Mouse (Mus musculus) liver, embryonic 15.5 days (tissue): ENCODE results near the gene Cntf. TPM values are rescaled to one million over a fixed set of nuclear protein-coding genes. Genes with fewer than 3 reads are reported as not detected.
A peak's percentile ranks its signal among the peaks of the same experiment; 100 is the strongest.

Experiments
- ATAC-seq: fragments of 200-750 bp; cut with Nextera tagmentation; 2 replicates; pipeline ENCODE4 v1.8.0; 2017; ENCODE audit warnings: moderate number of reproducible peaks, mild to moderate bottlenecking, moderate library complexity; ENCODE audit not compliant: insufficient read depth
- H3K27ac ChIP-seq: fragments of 300-500 bp; sonication (generic); replicated peaks from 2 replicates; pipeline ENCODE4 v1.5.1; 2015; ENCODE audit warnings: mild to moderate bottlenecking, inconsistent platforms
- H3K27me3 ChIP-seq: fragments of 300-500 bp; sonication (generic); 2 replicates; pipeline ENCODE4 v1.6.1; 2015; ENCODE audit warnings: mild to moderate bottlenecking, inconsistent platforms
- H3K36me3 ChIP-seq: fragments of 300-500 bp; sonication (generic); replicated peaks from 2 replicates; pipeline ENCODE4 v1.6.1; 2015; ENCODE audit warnings: moderate library complexity, mild to moderate bottlenecking, inconsistent platforms
- H3K4me1 ChIP-seq: fragments of 300-500 bp; sonication (generic); replicated peaks from 2 replicates; pipeline ENCODE4 v1.6.1; 2015; ENCODE audit warnings: inconsistent platforms
- H3K4me2 ChIP-seq: fragments of 300-500 bp; sonication (generic); 2 replicates; pipeline ENCODE4 v1.6.1; 2015; ENCODE audit warnings: moderate library complexity, mild to moderate bottlenecking, inconsistent platforms
- H3K4me3 ChIP-seq: fragments of 300-500 bp; sonication (generic); replicated peaks from 2 replicates; pipeline ENCODE4 v1.5.1; 2015; ENCODE audit warnings: mild to moderate bottlenecking, inconsistent platforms
- H3K9ac ChIP-seq: fragments of 300-500 bp; sonication (generic); 2 replicates; pipeline ENCODE4 v1.6.1; 2015; ENCODE audit warnings: moderate library complexity, mild to moderate bottlenecking, inconsistent platforms
- H3K9me3 ChIP-seq: fragments of 300-500 bp; sonication (generic); replicated peaks from 2 replicates; pipeline ENCODE4 v1.6.1; 2016; ENCODE audit warnings: inconsistent platforms
- WGBS: fragments of 180-500 bp; shearing (Covaris S2); methylation state at CpG from one replicate; pipeline ENCODE4 v1.1.7; 2015; ENCODE audit warnings: mixed read lengths; ENCODE audit not compliant: insufficient replicate concordance; 5-methylcytosine and 5-hydroxymethylcytosine counted together
- polyA plus RNA-seq: library from polyadenylated mRNA; unstranded; fragments of >200 nt; fragmentation: Nextera tagmentation; extraction: Ambion mirVana; gene quantifications from 2 replicates; pipeline ENCODE4 v1.2.1, GENCODE M21; 2015

Cntf gene
- 0.43 and 0.53 TPM in 2 replicates for polyA plus RNA-seq

DNA sequence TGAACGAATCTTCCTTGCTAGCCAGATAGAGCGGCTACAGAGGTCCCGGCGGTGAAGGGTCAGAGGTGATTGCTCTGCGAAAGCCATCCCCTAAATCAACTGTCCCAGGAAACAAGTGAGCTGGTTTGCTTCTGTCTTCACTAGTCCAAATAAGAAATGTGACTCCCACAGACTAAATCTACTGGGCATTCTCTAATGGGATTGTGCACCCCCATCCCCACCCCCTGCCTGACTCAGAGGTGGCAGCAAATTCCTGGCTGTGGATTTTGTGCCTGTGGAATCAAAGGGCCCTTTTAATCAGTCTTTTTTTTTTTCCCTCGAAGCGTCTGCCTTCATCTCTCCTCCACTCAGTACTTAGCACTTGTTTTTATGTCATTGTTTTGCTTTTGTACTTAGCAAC, at the start of gene Cntf:
Gene Cntf (minus strand): TSS at position 325 of the 400 bp plus-strand sequence.
- Histone ChIP-seq H3K4me3 (no peak within 1 kb of the TSS), H3K9ac (no peak within 1 kb of the TSS), H3K36me3 (peaks cover 71% of the 10 kb centered on the region), H3K9me3 (no peaks in the 10 kb centered on the region), H3K27me3 (no peaks in the 10 kb centered on the region), H3K4me1 (no peaks in the 10 kb centered on the region), H3K4me2 (no peak within 1 kb of the TSS), H3K27ac (no peak within 1 kb of the TSS)
- ATAC-seq = no peak
- WGBS = 86% methylated on average over 7 of the region's 7 CpGs

DNA sequence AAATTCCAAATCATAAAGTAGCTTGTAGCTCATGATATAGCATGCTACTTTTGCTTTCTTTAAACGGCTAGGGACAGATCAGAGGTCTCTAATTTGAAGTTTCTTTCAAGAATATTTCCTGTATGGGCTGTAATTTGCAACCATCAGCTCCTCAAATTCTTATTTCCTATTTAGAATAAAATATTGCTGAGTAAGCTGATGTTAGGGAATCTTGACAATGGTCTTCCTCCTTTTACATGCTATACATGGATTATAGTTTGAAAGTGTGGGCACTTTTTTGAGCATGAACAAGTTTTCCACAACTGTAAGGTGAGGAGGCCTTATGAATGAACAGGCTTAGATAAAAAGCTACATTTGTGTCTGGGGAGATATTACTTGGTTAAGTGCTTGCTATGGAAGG, 48.5 kb upstream of the Cntf start:
- Histone ChIP-seq H3K4me1 (no peaks in the 10 kb centered on the region), H3K4me2 (no peak overlapping the region), H3K9me3 (no peaks in the 10 kb centered on the region), H3K9ac (no peak overlapping the region), H3K27ac (no peak overlapping the region), H3K36me3 (no peaks in the 10 kb centered on the region), H3K27me3 (no peaks in the 10 kb centered on the region), H3K4me3 (no peak overlapping the region)
- no peak for ATAC-seq
- WGBS = 47% methylated on average over 1 of the region's 1 CpGs

DNA sequence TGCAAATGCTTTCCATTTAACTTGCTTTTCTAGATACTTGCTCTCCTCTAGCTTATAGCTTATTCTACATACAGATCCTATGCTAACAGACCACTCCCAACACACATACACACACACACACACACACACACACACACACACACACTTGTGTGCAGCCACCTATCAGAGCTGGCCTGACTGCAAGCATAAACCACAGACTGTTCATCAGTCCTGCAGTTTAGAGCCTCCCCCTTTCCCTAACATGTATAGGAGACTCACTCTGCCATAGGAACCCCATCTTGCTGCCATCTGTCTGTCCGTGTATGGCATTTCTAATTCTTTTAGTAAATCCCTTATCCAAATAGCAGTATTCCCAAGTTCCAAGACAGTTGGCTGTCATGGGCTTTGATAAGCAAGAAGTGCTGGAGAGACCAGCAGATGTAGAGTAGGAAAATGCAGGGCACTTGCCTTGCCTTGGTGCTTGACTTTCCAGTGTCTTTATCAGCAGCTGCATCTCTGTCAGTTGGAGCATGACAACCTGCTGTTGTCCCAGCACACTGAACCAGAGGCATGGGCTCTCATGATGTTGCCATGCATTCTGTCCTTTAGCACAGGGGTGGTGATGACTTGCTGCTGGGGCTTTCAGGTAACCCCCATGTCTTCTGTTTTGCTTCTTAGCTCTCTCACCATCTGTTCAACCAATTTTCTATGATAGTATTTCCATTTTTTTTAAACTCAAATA, 47.4 kb upstream of the Cntf start:
- Histone ChIP-seq H3K4me2 (no peak overlapping the region), H3K9ac (no peak overlapping the region), H3K27ac (no peak overlapping the region), H3K36me3 (no peaks in the 10 kb centered on the region), H3K27me3 (no peaks in the 10 kb centered on the region), H3K4me1 (no peaks in the 10 kb centered on the region), H3K4me3 (no peak overlapping the region), H3K9me3 (no peaks in the 10 kb centered on the region)
- ATAC-seq = no peak; the same call in 1 of the 2 replicates
- 23% methylated on average over 1 of the region's 1 CpGs for WGBS

DNA sequence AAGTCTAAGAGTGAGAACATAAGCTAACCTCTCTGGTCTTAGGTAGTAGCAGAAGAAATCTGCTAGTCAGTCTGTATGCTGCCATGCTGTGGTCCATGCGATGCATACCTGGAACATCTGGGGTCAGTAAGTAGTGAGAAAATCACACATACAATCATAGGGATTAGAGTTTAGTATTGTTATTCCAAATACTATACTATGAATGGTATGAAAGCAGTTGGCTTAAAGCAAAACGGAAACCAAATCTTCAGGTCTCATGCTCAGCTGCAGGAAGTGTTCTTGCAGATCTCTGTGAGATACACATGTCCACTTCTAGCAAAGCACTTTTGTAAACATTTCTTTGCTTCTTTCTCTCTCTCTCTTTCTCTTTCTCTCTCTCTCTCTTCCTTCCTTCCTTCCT, 40.8 kb upstream of the Cntf start:
- Histone ChIP-seq H3K4me1 (no peaks in the 10 kb centered on the region), H3K27me3 (no peaks in the 10 kb centered on the region), H3K4me3 (no peak overlapping the region), H3K27ac (no peak overlapping the region), H3K9ac (no peak overlapping the region), H3K36me3 (no peaks in the 10 kb centered on the region), H3K9me3 (no peaks in the 10 kb centered on the region), H3K4me2 (no peak overlapping the region)
- WGBS = 42% methylated on average over 2 of the region's 2 CpGs
- no peak for ATAC-seq

DNA sequence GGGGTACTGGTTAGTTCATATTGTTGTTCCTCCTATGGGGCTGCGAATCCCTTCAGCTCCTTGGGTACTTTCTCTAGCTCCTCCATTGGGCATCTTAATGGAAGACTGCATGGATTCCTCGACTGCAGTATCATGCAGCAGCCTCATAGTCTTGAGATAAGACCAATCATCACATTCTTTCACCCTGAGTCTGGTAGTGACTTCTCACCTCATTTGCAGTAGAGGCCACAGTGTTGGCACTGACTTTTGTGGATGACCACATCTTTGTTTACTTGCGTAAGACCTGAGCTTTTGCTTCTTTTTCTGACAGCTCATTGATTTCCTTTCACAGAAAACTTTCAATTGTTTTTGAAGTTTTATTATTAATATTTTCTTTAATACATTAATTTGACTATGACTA, 40.3 kb upstream of the Cntf start:
- Histone ChIP-seq H3K9me3 (no peaks in the 10 kb centered on the region), H3K4me1 (0 out of 2 replicates have a peak, but pooled peaks cover 4% of the 10 kb centered on the region), H3K4me2 (no peak overlapping the region), H3K36me3 (no peaks in the 10 kb centered on the region), H3K27me3 (no peaks in the 10 kb centered on the region), H3K9ac (no peak overlapping the region), H3K27ac (no peak overlapping the region), H3K4me3 (no peak overlapping the region)
- no peak for ATAC-seq
- 61% methylated on average over 3 of the region's 3 CpGs for WGBS

DNA sequence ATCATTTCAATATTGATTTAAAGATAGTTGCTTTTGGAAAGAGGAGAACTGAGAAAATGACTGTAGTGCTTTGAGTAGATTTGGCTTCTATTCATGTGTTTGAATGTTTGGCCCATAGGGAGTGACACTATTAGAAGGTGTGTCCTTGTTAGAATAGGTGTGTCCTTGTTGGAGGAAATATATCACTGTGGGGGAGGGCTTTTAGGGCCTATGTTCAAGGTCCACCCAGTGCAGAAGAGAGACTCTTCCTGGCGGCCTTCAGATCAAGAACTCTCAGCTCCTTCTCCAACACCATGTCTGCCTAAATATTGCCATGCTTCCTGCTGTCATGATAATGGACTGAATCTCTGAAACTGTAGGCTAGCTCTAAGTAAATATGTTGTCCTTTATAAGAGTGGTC, 38.8 kb upstream of the Cntf start:
- WGBS = 47% methylated on average over 1 of the region's 1 CpGs
- no peak overlapping the region for H3K4me3 ChIP-seq
- H3K4me1 ChIP-seq = peaks cover 7% of the 10 kb centered on the region; the same call in 1 of the 2 replicates
- H3K9me3 ChIP-seq = no peaks in the 10 kb centered on the region
- H3K36me3 ChIP-seq = no peaks in the 10 kb centered on the region
- no peak overlapping the region for H3K4me2 ChIP-seq
- H3K27ac ChIP-seq = no peak overlapping the region
- no peak for ATAC-seq
- no peak overlapping the region for H3K9ac ChIP-seq
- H3K27me3 ChIP-seq = no peaks in the 10 kb centered on the region

DNA sequence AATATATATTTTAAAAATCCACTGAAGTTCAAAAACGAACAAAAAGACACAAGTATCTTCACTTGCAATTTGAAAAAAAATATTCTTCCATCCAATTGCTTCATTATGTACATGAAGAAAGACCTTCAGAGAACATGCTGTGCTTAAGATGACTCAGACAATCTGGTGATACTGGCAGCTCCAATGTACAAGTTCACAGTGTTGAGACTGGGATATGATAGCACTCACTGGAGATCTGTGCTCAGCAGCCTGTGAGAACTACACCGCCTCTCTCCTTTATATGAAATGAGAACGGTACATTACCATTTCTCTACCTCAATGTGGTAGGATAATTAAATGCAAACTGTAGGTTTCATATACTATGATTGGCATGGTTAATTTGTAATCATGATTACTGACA, 37.4 kb upstream of the Cntf start:
- WGBS = 69% methylated on average over 3 of the region's 3 CpGs

DNA sequence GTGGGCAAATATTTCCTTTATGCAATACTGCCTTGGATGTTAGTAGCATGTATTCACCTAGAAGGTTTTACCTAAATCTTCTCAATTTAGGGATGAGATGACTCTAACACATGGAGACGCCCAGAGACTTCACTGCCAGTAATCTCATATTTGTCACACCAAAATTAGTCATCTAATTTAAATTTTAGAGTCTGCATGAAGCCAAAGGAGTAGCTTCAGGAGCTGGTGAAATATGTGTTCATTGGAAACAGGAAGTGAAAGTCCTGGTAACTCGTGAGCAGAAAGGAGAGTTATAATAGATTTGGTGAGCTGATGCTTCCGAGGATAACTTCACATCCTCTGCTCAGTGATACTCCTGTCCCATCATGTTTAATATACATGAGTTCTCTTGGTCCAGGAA, 35.6 kb upstream of the Cntf start:
- Histone ChIP-seq H3K36me3 (no peaks in the 10 kb centered on the region), H3K4me3 (no peak overlapping the region), H3K4me1 (peaks cover 14% of the 10 kb centered on the region), H3K27ac (no peak overlapping the region), H3K4me2 (no peak overlapping the region), H3K9ac (no peak overlapping the region), H3K27me3 (no peaks in the 10 kb centered on the region), H3K9me3 (no peaks in the 10 kb centered on the region)
- no peak for ATAC-seq
- WGBS = 37% methylated on average over 3 of the region's 3 CpGs

More for the DNA sequence above, 37.4 kb upstream of the Cntf start:
- no peak overlapping the region for H3K27ac ChIP-seq
- no peak for ATAC-seq
- H3K4me1 ChIP-seq = peaks cover 7% of the 10 kb centered on the region; the same call in 1 of the 2 replicates
- H3K4me2 ChIP-seq = no peak overlapping the region
- no peaks in the 10 kb centered on the region for H3K9me3 ChIP-seq
- H3K36me3 ChIP-seq = no peaks in the 10 kb centered on the region
- no peak overlapping the region for H3K4me3 ChIP-seq
- H3K27me3 ChIP-seq = no peaks in the 10 kb centered on the region
- H3K9ac ChIP-seq = no peak overlapping the region

DNA sequence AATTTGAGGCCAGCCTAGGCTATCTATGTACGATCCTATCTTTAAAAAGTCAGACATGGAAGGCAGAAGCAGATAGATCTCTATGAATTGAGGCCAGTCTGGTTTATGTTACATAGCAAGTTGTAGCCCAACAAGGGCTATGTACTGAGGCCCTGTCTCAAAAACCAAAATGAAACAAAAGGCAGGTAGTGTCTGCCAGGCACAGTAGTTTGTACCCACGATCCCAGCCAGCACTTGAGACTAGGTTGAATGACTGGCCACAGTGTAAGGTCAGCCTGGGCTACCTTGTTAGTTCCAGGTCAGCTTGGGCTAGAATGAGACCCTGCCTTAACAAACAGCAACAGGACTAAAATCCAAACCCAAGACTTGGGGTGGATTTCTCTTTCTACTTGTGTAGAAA, 35.2 kb upstream of the Cntf start:
- Histone ChIP-seq H3K4me3 (no peak overlapping the region), H3K27me3 (no peaks in the 10 kb centered on the region), H3K4me2 (no peak overlapping the region), H3K36me3 (no peaks in the 10 kb centered on the region), H3K9me3 (no peaks in the 10 kb centered on the region), H3K4me1 (peaks cover 14% of the 10 kb centered on the region), H3K27ac (no peak overlapping the region), H3K9ac (no peak overlapping the region)
- no peak for ATAC-seq
- 53% methylated on average over 2 of the region's 2 CpGs for WGBS

DNA sequence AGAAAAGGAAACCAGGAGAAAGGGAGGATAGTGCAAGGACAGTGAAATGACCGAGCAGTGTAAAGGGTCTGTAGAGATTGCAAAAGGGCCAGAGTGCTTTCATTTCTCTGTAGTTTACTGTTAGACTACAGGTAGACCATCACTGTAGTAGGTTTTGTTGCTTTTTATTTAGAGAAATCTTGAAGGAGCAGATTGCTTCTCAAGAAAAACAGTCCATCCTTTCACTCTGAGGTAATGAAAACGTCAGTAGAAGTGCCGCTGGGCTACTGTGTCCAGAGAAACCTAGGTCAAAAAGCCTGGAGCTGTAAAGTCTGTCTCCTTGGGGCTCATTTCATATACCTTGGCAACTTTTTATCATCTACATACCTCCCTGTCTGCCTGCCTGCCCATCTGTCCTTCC, 33.6 kb upstream of the Cntf start:
- peak overlapping the region; percentile 11; the same call in 1 of the 2 replicates for H3K4me2 ChIP-seq
- no peaks in the 10 kb centered on the region for H3K9me3 ChIP-seq
- H3K27me3 ChIP-seq = no peaks in the 10 kb centered on the region
- ATAC-seq = no peak
- H3K27ac ChIP-seq = no peak overlapping the region
- H3K4me3 ChIP-seq = no peak overlapping the region
- no peaks in the 10 kb centered on the region for H3K36me3 ChIP-seq
- H3K4me1 ChIP-seq = peaks cover 14% of the 10 kb centered on the region
- no peak overlapping the region for H3K9ac ChIP-seq
- WGBS = 78% methylated on average over 3 of the region's 3 CpGs

DNA sequence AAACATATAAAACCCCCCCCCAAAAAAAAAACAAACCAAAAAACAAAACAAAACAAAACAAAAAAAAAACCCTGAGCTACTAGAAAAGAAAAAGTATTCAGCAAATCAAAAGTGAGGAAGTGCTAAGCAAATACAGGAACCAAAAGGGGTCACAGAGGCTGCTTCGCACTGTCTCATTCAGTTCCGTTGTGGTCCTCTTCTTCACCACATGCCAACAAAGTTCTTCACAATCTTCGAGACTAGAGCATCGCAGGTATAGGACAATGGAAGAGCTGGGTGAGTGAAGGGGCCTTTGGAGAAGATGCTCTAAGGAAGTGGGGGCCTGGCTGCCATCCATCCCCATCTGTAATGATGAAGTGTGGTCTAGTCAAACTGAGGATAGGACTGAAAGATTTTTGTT, 33.0 kb upstream of the Cntf start:
- Histone ChIP-seq H3K27ac (0 out of 2 replicates have a peak overlapping the region, but pooled peaks have one; percentile 38), H3K4me2 (peak overlapping the region; percentile 11; the same call in 1 of the 2 replicates)

DNA sequence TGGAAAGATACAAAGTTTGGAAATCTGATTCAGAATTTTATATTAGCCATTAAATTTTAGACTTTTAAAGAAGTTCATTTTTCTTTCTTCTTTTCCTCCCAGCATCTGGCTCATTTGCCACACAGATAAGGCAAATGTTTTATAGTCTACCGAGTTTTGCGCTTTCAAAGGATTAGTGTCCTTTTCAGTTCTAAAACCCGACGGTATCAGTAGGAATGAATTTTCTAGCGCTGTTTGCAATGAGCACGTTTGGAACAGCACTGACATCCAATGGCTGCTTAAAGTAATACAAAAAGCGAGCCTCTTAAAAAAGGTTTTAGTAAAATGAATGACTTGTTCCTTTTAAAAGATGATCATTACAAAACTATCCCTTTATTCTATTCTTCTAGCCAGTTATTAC, 31.6 kb upstream of the Cntf start:
- H3K9me3 ChIP-seq = no peaks in the 10 kb centered on the region
- H3K4me2 ChIP-seq = peak overlapping the region; percentile 92
- no peaks in the 10 kb centered on the region for H3K36me3 ChIP-seq
- H3K9ac ChIP-seq = peak overlapping the region; percentile 97
- WGBS = under 1% methylated on average over 7 of the region's 7 CpGs
- peaks cover 17% of the 10 kb centered on the region for H3K4me1 ChIP-seq
- H3K27ac ChIP-seq = peak overlapping the region; percentile 98
- H3K27me3 ChIP-seq = no peaks in the 10 kb centered on the region
- no peak for ATAC-seq
- peak overlapping the region; percentile 99 for H3K4me3 ChIP-seq

More for the DNA sequence above, 33.0 kb upstream of the Cntf start:
- Histone ChIP-seq H3K4me1 (peaks cover 14% of the 10 kb centered on the region), H3K9ac (no peak overlapping the region), H3K36me3 (no peaks in the 10 kb centered on the region), H3K9me3 (no peaks in the 10 kb centered on the region), H3K4me3 (0 out of 2 replicates have a peak overlapping the region, but pooled peaks have one; percentile 11), H3K27me3 (no peaks in the 10 kb centered on the region)
- 31% methylated on average over 4 of the region's 4 CpGs for WGBS
- ATAC-seq = no peak
